Mouse (Mus musculus) left cerebral cortex, postnatal 10 days (tissue): ENCODE results near the gene Creld1. TPM values are rescaled to one million over a fixed set of nuclear protein-coding genes. Genes with fewer than 3 reads are reported as not detected.

Source experiments
- DNase-seq, 2 experiments: peaks; one replicate each; pipeline ENCODE4 v3.0.0; 2021 to 2022; ENCODE audit warnings: low spot score in 2 of 2, mixed read lengths in 1 of 2; ENCODE audit errors: extremely low spot score in 1 of 2
- intact Hi-C: fragments of 180-260 bp; cut with DNase I; formaldehyde crosslinking; loops from one replicate; pipeline ENCODE4 v1.15.1; 2025
- total RNA-seq, 2 experiments: library from RNA; stranded (reverse); gene quantifications; 2 replicates each; pipeline ENCODE4 v1.2.3; 2021

Creld1 gene
- total RNA-seq, 2 experiments from 2014 or later, result 87.4 to 88.4 TPM

DNA sequence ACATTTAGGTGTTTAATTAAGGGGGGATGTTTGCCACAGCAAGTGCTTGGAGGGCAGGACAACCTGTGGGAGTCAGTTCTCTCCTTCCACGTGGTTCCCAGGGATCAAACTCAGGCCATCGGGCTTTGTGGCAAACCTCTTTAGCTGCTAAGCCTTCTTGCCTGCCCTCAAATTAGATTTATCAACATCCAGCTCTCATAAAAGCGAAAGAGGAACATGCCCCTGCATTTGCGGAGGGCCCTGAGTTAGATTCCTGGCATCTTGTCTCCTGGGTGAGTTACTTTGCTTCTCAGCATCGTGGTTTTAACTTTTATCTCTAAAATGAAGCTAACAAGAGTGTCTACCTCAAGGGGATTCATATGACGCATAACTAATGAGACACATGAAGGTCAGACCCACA is 16.2 kb downstream of the Creld1 start:
- intact Hi-C loops, result no loop called here
- no peak for DNase-seq

- intact Hi-C loops, result loop anchor here (5.0 kb wide), 1 partner anchor 106 kb away; no protein-coding TSS in a partner anchor
- DNase-seq, result peak; percentile 59 to 80
These were observed 18.4 kb downstream of the Creld1 start, which contains the start of gene Prrt3 for GRCm38 (mm10) chr6:113501388-113502084. TSS of gene Prrt3 (minus strand) at chr6:113501931.

DNA sequence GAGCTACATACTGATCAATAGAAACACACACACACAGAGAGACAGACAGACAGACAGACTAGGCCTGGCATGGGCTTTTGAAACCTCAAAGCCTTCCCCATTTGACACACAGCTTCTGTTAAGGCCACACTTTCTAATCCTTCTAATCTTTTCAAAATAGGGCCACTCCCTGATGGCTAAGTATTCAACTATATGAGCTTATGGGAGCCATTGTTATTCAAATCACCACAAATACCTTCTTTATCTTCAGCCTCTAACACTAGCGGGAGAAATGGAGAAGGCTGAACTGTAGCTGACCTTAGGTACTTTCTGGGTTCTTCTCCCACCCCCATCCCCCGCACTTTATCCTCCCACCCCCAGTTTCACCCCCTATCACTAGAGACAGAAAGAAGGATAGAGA is 19.7 kb downstream of the Creld1 start:
- intact Hi-C loops, result loop anchor here (5.0 kb wide), 1 partner anchor 104 kb away; no protein-coding TSS in a partner anchor
- DNase-seq, result no peak

- intact Hi-C loops, result no loop called here
- no peak for DNase-seq
These were observed 22.6 kb downstream of the Creld1 start for GRCm38 (mm10) chr6:113505689-113506088.

DNA sequence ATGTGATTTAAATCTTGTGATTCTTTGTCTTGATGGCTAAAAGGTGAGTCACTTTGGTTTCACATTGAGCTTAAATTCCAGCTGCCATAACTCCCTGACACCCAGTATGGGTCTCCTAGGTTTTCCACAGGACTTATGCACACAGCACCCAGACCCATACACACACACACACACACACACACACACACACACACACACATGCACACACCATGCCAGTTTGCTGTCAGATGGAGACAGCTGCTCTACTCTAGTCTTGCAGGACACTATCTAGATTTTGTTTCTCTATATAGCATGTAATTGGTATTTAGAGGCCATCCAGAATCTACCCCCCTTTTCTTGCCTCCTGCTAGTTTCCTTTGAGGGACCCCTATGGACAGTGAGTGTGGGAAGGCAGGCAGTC is 24.0 kb downstream of the Creld1 start:
- DNase-seq, result no peak
- intact Hi-C loops, result no loop called here

GRCm38 (mm10) chr6:113508272-113508946 is 25.3 kb downstream of the Creld1 start:
- peak in 1 of 2 experiments; percentile 62 for DNase-seq
- intact Hi-C loops, result no loop called here

- no peak for DNase-seq
- intact Hi-C loops, result no loop called here
These were observed 25.8 kb downstream of the Creld1 start for GRCm38 (mm10) chr6:113508947-113509280.

DNA sequence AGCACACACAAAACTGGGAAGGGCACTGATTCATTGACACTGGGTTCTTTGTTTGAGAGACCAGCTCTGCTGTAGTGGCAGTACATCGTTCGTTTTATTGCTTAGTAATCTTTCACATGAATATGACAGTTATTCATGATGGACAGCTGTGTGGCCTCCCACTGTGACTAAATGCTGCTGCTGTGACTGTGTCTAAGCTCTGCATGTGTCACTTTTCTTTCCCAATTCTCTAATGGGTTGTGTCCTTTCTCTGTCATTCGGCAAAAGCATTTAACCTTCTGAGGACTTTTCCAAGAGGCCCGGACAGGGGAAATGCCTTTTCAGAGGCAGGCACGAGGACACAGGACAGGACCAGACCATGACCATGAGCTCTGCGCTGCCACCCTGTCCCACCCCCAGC is 30.8 kb downstream of the Creld1 start:
- DNase-seq, result no peak
- intact Hi-C loops, result loop anchor here (10.0 kb wide), 1 partner anchor 191 kb away; no protein-coding TSS in a partner anchor

- DNase-seq, result no peak
- intact Hi-C loops, result loop anchor here (10.0 kb wide), 1 partner anchor 190 kb away; no protein-coding TSS in a partner anchor
These were observed 31.5 kb downstream of the Creld1 start for GRCm38 (mm10) chr6:113514600-113514999.

DNA sequence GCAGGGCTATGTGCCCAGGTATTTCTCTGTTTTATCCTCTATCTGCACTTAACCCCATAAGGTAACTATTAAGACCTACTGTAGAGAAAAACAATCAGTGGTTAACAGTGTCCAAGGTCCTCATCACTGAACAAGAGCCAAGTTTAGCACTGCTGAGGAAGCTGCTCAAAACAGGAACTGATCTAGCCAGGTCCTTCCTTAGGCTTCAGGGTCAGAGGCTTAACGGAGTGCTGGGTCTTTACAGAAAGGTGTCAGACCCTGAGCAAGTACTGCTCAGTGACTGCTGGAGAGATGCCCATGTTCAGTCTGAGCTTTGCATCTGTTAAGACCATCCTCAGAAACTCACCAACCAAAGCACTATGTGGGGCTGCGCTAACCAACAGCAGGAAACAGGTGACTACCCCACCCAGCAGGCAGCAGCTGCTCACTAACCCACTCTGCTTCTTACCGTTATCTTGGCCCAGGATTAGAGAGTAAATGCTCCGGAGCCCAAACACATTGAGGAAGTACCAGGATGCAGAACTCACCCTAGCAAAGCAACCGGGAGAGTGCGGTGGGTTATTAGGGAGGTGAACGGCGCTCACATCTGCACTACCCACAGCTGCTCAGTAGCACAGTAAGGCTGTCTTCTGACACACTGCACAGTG is 34.5 kb downstream of the Creld1 start:
- intact Hi-C loops, result loop anchor here (10.0 kb wide), 1 partner anchor 187 kb away; no protein-coding TSS in a partner anchor
- no peak for DNase-seq

DNA sequence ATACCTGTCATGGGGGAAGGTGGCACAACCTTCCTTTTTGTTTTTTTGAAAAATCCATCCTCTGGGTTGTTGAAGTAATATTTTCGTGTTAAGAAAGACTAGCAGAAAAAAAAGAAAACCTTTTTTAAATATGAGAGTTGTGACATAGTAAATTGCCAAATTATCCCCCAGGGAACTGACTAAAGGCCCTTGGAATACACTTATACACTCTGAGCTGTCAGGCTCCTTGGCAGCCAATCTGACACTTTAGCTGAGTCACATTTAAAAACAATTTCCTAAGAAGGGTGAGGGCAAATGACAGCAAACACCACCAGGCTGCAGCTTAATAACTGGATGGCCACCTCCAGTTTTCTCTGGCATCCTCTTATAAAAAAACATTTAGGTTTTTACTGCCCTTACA is 39.2 kb downstream of the Creld1 start:
- intact Hi-C loops, result no loop called here
- DNase-seq, result no peak

DNA sequence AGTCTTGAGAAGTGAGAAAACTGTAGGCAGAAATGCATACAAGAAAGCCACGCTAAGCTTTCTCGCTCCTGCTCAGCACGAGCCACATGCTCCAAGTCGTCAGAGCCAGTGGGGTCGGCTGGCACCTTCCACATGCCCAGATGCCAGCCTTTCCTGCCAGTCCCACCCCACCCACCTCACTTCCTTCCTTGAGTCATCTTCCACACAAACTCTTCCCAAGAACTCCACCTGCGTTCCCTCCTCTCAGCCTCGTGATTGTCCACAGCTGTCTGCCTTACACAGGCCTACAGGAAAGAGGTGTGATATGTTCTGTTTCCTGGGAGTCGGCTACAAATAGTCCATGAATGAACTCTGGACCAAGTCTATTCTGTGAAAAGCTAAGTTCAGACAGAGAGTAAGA is 40.3 kb downstream of the Creld1 start:
- no peak for DNase-seq
- intact Hi-C loops, result no loop called here

DNA sequence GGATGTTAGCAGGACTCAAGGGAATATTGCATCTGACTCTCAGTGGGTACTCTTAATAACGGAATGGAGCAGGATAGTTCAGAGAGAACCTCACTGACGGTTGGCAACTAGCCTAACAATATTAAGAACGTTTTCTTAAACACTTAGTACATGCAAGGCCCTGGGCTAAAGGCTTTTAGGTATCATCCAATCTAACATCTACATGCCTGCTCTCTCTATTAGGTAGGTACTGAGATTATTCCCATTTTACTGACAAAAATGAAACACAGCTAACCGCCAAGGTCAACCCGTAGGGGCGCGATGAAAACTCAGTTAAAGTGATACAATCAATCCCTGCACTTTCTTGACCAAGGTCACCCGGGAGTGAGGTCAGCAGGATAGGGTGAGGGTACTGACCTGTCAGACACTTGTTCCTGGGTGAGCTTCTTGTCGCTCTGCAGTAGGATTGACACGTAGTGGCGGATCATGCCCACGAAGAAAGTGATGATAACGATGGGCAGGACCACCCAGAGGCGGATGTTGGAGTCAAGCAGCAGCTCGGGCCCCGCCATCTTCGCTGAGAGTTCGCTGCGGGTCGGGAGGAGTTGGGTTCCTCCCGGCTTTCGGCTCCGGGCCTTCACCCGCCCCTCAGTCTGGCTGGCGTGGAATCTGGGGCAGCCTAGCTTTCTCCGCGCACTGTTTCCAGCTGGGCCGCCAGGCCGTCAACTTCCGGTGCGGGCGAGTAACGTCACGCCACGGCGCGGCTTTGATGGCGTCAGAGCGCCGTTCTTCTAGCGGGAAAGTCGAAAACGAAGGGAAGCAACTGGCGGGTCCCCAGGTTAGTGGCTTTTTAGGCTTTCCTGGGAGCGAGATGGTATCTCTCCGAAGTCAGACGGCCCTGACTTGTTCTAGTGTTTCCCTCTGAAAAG is 48.1 kb downstream of the Creld1 start, which contains the start of the genes Emc3 and Fancd2:
TSS of gene Emc3 (minus strand) at position 721 of the 908 bp plus-strand sequence.
TSS of gene Fancd2 (plus strand) at position 751 of the 908 bp plus-strand sequence.
- intact Hi-C loops, result no loop called here
- peak; percentile 91 to 92 for DNase-seq

- no peak for DNase-seq
- intact Hi-C loops, result no loop called here
These were observed 48.8 kb downstream of the Creld1 start for GRCm38 (mm10) chr6:113531840-113532404.

- intact Hi-C loops, result no loop called here
These were observed 51.8 kb downstream of the Creld1 start for GRCm38 (mm10) chr6:113534886-113535285.

DNA sequence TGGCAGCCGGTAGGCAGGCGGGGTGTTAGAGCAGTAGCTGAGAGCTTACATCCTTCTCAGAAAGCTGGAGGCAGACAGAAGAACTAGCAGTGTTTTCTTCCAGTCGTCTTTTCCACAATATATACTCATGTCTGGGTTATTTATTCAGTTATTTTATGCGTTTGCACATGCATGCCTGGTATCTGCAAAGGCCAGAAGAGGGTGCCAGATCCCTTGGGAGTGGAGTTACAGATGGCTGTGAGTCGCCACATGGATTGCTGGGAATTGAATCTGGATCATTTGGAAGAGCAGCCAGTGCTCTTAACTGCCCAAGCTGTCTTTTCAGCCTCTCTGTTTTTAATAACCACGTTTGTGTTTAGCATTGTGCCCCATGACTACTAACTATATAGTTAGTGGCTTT is 58.5 kb downstream of the Creld1 start:
- intact Hi-C loops, result no loop called here

More at GRCm38 (mm10) chr6:113534886-113535285, 51.8 kb downstream of the Creld1 start:
- DNase-seq, result no peak

More for the DNA sequence above, 58.5 kb downstream of the Creld1 start:
- no peak for DNase-seq
